Mouse (Mus musculus): ENCODE results near the gene Gm49601.

The Gm49601 gene

GRCm38 (mm10) chr16:18581623-18582205 lies 44.5 kb downstream of the Gm49601 start:
- DNase-seq (ENCODE audit: low spot score), result no peak

GRCm38 (mm10) chr16:18581050-18581622 lies 45.1 kb downstream of the Gm49601 start:
- no peak for DNase-seq (ENCODE audit: low spot score)

- DNase-seq (ENCODE audit: low spot score), result no peak
These were observed 45.8 kb downstream of the Gm49601 start for GRCm38 (mm10) chr16:18580389-18580788.

- DNase-seq (ENCODE audit: low spot score), result no peak
These were observed 48.5 kb downstream of the Gm49601 start for GRCm38 (mm10) chr16:18577599-18578160.

GRCm38 (mm10) chr16:18577071-18577470 lies 49.2 kb downstream of the Gm49601 start:
- DNase-seq (ENCODE audit: low spot score), result no peak

- no peak for DNase-seq (ENCODE audit: low spot score)
These were observed 52.0 kb downstream of the Gm49601 start for GRCm38 (mm10) chr16:18574196-18574595.

Measured in c-Kit-positive CD71-positive TER-119-positive erythroid progenitor cells, embryonic 14.5 days (primary cell).